Mouse (Mus musculus): Measurements from ENCODE around the gene Cnot3.
"Not testable (repeated sequence)": the region's sequence is repeated elsewhere in the genome, so short reads cannot be mapped to it uniquely, and the experiment has no call there.

Gene Cnot3

GRCm38 (mm10) chr7:3644672-3645487 is at the start of gene Cnot3:
TSS of gene Cnot3 (plus strand) at chr7:3645268.
- in situ Hi-C loops (cut with MboI; ENCODE audit: unreplicated experiment in 2 of 2) = loop anchor here in 1 of 2 experiments (5.0 kb wide), 1 partner anchor 57 kb away; the partner anchor contains the start of gene Rps9

GRCm38 (mm10) chr7:3597755-3598154 is 47.3 kb upstream of the Cnot3 start:
- in situ Hi-C loops (cut with MboI; ENCODE audit: unreplicated experiment in 2 of 2) = not testable (repeated sequence)

- in situ Hi-C loops (cut with MboI; ENCODE audit: unreplicated experiment in 2 of 2) = no loop called here
Observed at GRCm38 (mm10) chr7:3601119-3601518, 43.9 kb upstream of the Cnot3 start.

- in situ Hi-C loops (cut with MboI; ENCODE audit: unreplicated experiment in 2 of 2) = loop anchor here in 1 of 2 experiments (5.0 kb wide), 1 partner anchor 831 kb away; no protein-coding TSS in a partner anchor
Observed at GRCm38 (mm10) chr7:3606798-3607197, 38.3 kb upstream of the Cnot3 start.

- in situ Hi-C loops (cut with MboI; ENCODE audit: unreplicated experiment in 2 of 2) = loop anchor here in 1 of 2 experiments (5.0 kb wide), 1 partner anchor 830 kb away; no protein-coding TSS in a partner anchor
Observed at GRCm38 (mm10) chr7:3607391-3607790, 37.7 kb upstream of the Cnot3 start.

- in situ Hi-C loops (cut with MboI; ENCODE audit: unreplicated experiment in 2 of 2) = loop anchor here in 1 of 2 experiments (5.0 kb wide), 1 partner anchor 829 kb away; no protein-coding TSS in a partner anchor
Observed at GRCm38 (mm10) chr7:3608668-3609067, 36.4 kb upstream of the Cnot3 start.

GRCm38 (mm10) chr7:3609082-3609481 is 36.0 kb upstream of the Cnot3 start:
- in situ Hi-C loops (cut with MboI; ENCODE audit: unreplicated experiment in 2 of 2) = loop anchor here in 1 of 2 experiments (5.0 kb wide), 1 partner anchor 828 kb away; no protein-coding TSS in a partner anchor

- in situ Hi-C loops (cut with MboI; ENCODE audit: unreplicated experiment in 2 of 2) = loop anchor here (5.0 to 10.0 kb wide), 3 partner anchors 834 to 914 kb away; partner anchors contain the start of genes Rdh13 (in 1 of the 2) and Tnni3 (in 1 of the 2)
Observed at GRCm38 (mm10) chr7:3610437-3610836, 34.6 kb upstream of the Cnot3 start.

- in situ Hi-C loops (cut with MboI; ENCODE audit: unreplicated experiment in 2 of 2) = loop anchor here (5.0 to 10.0 kb wide), 3 partner anchors 834 to 914 kb away; partner anchors contain the start of genes Rdh13 (in 1 of the 2) and Tnni3 (in 1 of the 2)
Observed at GRCm38 (mm10) chr7:3611006-3611405, 34.1 kb upstream of the Cnot3 start.

GRCm38 (mm10) chr7:3614021-3614420 is 31.0 kb upstream of the Cnot3 start:
- in situ Hi-C loops (cut with MboI; ENCODE audit: unreplicated experiment in 2 of 2) = loop anchor here (5.0 to 10.0 kb wide), 3 partner anchors 831 to 911 kb away; partner anchors contain the start of genes Rdh13 (in 1 of the 2) and Tnni3 (in 1 of the 2)

GRCm38 (mm10) chr7:3616057-3616388 is 29.0 kb upstream of the Cnot3 start, which contains the start of gene Oscar:
TSS of gene Oscar (minus strand) at chr7:3616157.
- in situ Hi-C loops (cut with MboI; ENCODE audit: unreplicated experiment in 2 of 2) = loop anchor here (5.0 to 10.0 kb wide), 3 partner anchors 521 to 909 kb away; partner anchors contain the start of genes Leng8 (in 2 of the 2), Rdh13 (in 1 of the 2) and Tnni3 (in 1 of the 2)

- in situ Hi-C loops (cut with MboI; ENCODE audit: unreplicated experiment in 2 of 2) = loop anchor here (5.0 to 10.0 kb wide), 3 partner anchors 521 to 908 kb away; partner anchors contain the start of genes Leng8 (in 2 of the 2), Rdh13 (in 1 of the 2) and Tnni3 (in 1 of the 2)
Observed at GRCm38 (mm10) chr7:3616389-3617241, 28.5 kb upstream of the Cnot3 start.

GRCm38 (mm10) chr7:3617242-3617995 is 27.6 kb upstream of the Cnot3 start, which contains the start of gene Ndufa3:
TSS of gene Ndufa3 (plus strand) at chr7:3617373.
- in situ Hi-C loops (cut with MboI; ENCODE audit: unreplicated experiment in 2 of 2) = loop anchor here (5.0 to 10.0 kb wide), 3 partner anchors 520 to 907 kb away; partner anchors contain the start of genes Leng8 (in 2 of the 2), Rdh13 (in 1 of the 2) and Tnni3 (in 1 of the 2)

- in situ Hi-C loops (cut with MboI; ENCODE audit: unreplicated experiment in 2 of 2) = loop anchor here in 1 of 2 experiments (5.0 kb wide), 1 partner anchor 68 kb away; no protein-coding TSS in a partner anchor
Observed at GRCm38 (mm10) chr7:3629030-3629429, 16.0 kb upstream of the Cnot3 start.

- in situ Hi-C loops (cut with MboI; ENCODE audit: unreplicated experiment in 2 of 2) = loop anchor here in 1 of 2 experiments (5.0 kb wide), 1 partner anchor 67 kb away; no protein-coding TSS in a partner anchor
Observed at GRCm38 (mm10) chr7:3629543-3630477, 15.3 kb upstream of the Cnot3 start, which contains the start of the genes Tfpt and Prpf31. TSS of gene Tfpt (minus strand) at chr7:3629929. TSS of gene Prpf31 (plus strand) at chr7:3629985.

- in situ Hi-C loops (cut with MboI; ENCODE audit: unreplicated experiment in 2 of 2) = no loop called here
Observed at GRCm38 (mm10) chr7:3630478-3630815, 14.6 kb upstream of the Cnot3 start.

- in situ Hi-C loops (cut with MboI; ENCODE audit: unreplicated experiment in 2 of 2) = no loop called here
Observed at GRCm38 (mm10) chr7:3643412-3643811, 1.7 kb upstream of the Cnot3 start.

- in situ Hi-C loops (cut with MboI; ENCODE audit: unreplicated experiment in 2 of 2) = no loop called here
Observed at GRCm38 (mm10) chr7:3643843-3644242, 1.2 kb upstream of the Cnot3 start.

All from v-Abl transformed pro-B cells (cell line).